Mouse (Mus musculus) frontal cortex, postnatal 10 days (tissue): ENCODE data around the gene Tpmt.

ENCODE experiments used
- DNase-seq, 2 experiments: peaks; one replicate each; pipeline ENCODE4 v3.0.0; 2022; ENCODE audit warnings: low spot score in 2 of 2, mixed read lengths in 1 of 2

Gene Tpmt

GRCm38 (mm10) chr13:47044617-47044947, at the start of gene Tpmt:
Gene Tpmt (minus strand): TSS chr13:47044737.
- peak in 1 of 2 experiments; percentile 25 for DNase-seq

- DNase-seq, result no peak
Observed at GRCm38 (mm10) chr13:47093791-47094190, 49.3 kb upstream of the Tpmt start.

- DNase-seq, result no peak
Observed at GRCm38 (mm10) chr13:47089271-47089670, 44.7 kb upstream of the Tpmt start.

- DNase-seq, result no peak
Observed at GRCm38 (mm10) chr13:47088433-47088832, 43.9 kb upstream of the Tpmt start.

- DNase-seq, result no peak
Observed at GRCm38 (mm10) chr13:47080905-47081505, 36.5 kb upstream of the Tpmt start.

GRCm38 (mm10) chr13:47078799-47079198, 34.3 kb upstream of the Tpmt start:
- DNase-seq, result no peak

GRCm38 (mm10) chr13:47077367-47077766, 32.8 kb upstream of the Tpmt start:
- no peak for DNase-seq

- DNase-seq, result no peak
Observed at GRCm38 (mm10) chr13:47076156-47076555, 31.6 kb upstream of the Tpmt start.

- no peak for DNase-seq
Observed at GRCm38 (mm10) chr13:47072484-47072883, 27.9 kb upstream of the Tpmt start.

- DNase-seq, result no peak
Observed at GRCm38 (mm10) chr13:47071871-47072270, 27.3 kb upstream of the Tpmt start.

- DNase-seq, result no peak
Observed at GRCm38 (mm10) chr13:47070329-47071080, 26.0 kb upstream of the Tpmt start.

- DNase-seq, result no peak
Observed at GRCm38 (mm10) chr13:47067001-47067400, 22.5 kb upstream of the Tpmt start.

GRCm38 (mm10) chr13:47066516-47066915, 22.0 kb upstream of the Tpmt start:
- no peak for DNase-seq

- no peak for DNase-seq
Observed at GRCm38 (mm10) chr13:47063985-47064760, 19.6 kb upstream of the Tpmt start.

- no peak for DNase-seq
Observed at GRCm38 (mm10) chr13:47062756-47063155, 18.2 kb upstream of the Tpmt start.

- DNase-seq, result no peak
Observed at GRCm38 (mm10) chr13:47056781-47057180, 12.2 kb upstream of the Tpmt start.

- peak; percentile 44 to 56 for DNase-seq
Observed at GRCm38 (mm10) chr13:47056126-47056525, 11.6 kb upstream of the Tpmt start.

- no peak for DNase-seq
Observed at GRCm38 (mm10) chr13:47053971-47054370, 9.4 kb upstream of the Tpmt start.

GRCm38 (mm10) chr13:47050009-47050408, 5.5 kb upstream of the Tpmt start:
- DNase-seq, result no peak

GRCm38 (mm10) chr13:47047996-47048395, 3.5 kb upstream of the Tpmt start:
- DNase-seq, result no peak

GRCm38 (mm10) chr13:47043833-47044616, 512 bp downstream of the Tpmt start:
- peak; percentile 18 to 20 for DNase-seq
